Mouse (Mus musculus): ENCODE data around the gene Tnnt3.

DNA sequence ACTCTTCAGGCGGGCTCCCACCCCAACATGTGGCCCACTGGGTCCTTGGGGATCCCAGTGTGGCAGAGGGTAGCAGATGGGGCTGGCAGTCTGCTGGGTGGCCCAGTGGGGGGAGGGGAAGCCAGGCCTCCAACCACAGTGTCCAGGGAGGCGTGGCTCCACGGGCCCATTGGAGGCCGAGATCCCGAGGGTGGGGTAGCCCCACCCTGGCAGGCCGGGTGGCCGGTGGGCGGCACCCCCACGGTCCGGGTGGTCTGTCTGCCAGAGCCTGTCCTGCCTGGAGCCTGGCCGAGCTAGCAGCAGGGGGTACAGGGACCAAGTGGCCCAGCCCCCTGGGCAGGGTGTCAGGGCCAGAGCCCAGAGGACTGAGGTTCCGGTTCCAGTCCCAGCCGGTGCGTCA lies 23.8 kb upstream of the Tnnt3 start:
- TF ChIP-seq POLR2A (IDR thresholded peaks at IDR 0.05; ENCODE audit: low read depth, low read length) (no peak), CTCF (IDR thresholded peaks at IDR 0.05; ENCODE audit: extremely low read depth, insufficient read depth, insufficient read length, insufficient replicate concordance) (no peak)
